Mouse (Mus musculus) splenic B cell, adult 2 months (primary cell): ENCODE measurements at regions not wholly inside any gene's neighbourhood (a gene's known extent, or its start where the extent isn't known, plus 50 kb on each side); places are given as distances from the start of the nearest gene placed in this dataset.

Experiments used
- DNase-seq: peaks from one replicate; pipeline ENCODE4 v3.0.0-alpha.2; 2011; ENCODE audit warnings: low read depth, low spot score
- H3K27me3 ChIP-seq: 2 replicates; pipeline ENCODE4 v1.6.1; 2012; ENCODE audit warnings: mild to moderate bottlenecking, low read length, moderate library complexity, mixed read lengths; ENCODE audit not compliant: control insufficient read depth, poor library complexity, insufficient read depth, severe bottlenecking
- H3K36me3 ChIP-seq: 2 replicates; pipeline ENCODE4 v1.6.1; 2012; ENCODE audit warnings: mild to moderate bottlenecking, low read length, moderate library complexity, mixed read lengths; ENCODE audit not compliant: control insufficient read depth, poor library complexity, insufficient read depth, severe bottlenecking

DNA sequence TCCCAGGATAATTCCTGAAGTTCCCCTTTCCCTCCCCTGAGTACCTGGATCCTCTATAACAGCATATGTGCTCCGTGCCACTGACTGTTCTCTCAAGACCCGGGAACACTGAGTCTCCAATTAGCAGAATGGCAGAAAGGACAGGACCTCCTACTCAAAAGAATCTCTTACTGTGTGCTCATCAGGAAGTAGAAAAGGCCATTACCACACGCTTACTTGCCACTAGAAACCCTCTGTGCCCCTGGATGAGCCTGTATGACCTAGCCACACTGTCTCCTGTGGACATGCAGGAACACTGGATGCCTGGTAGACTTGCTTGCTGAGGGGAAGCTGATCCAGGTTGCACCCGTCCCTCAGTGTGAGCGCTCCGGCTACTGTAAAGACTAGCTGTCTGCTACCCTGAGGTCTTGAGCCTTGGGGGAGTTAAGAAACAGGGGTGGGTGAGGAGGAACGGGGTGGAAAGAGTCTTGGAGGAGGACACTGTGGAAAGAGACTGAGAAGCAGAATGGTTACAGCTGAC lies 117.6 kb upstream of the Ccnd2 start:
- Histone ChIP-seq H3K27me3 (no peaks in the 10 kb centered on the region), H3K36me3 (no peaks in the 10 kb centered on the region)
- no peak for DNase-seq

DNA sequence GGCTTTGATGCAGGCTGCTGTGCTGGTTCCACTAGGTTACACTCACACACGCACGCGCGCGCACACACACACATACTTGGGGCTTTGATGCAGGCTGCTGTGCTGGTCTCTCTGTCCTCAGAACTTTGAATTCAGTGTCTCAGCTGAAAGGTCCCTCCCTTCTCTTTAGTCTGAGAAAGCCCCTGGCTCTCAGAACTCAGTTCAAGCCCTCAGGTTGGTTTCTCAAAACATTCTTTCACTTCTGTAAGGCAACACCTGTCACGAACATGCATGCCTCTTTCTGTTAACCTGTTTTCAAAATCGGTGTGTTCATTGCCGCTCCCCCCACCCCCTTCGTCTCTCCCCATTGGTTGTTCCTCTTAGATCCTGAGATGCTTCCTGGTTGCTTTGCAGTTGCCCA lies 118.8 kb upstream of the Ccnd2 start:
- Histone ChIP-seq H3K36me3 (no peaks in the 10 kb centered on the region), H3K27me3 (no peaks in the 10 kb centered on the region)
- DNase-seq: peak; percentile 23

DNA sequence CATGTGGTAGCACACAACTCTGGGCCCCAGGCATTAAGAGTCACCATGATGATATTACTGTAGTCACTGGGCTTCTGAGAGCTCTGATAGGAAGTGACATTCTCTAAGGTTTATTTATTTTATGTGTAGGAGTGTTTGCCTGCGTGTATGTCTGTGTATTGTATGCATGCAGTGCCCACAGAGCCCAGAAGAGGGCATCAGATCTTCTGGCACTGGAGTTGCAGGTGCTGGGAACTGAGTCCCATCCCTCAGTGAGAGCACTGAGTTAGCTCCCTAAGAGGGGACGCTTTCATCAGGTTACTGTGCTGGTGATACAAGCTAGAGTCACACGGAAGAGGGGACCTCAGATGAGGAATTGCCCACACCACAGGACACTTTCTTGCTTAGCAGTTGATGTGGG lies 119.4 kb upstream of the Ccnd2 start:
- Histone ChIP-seq H3K36me3 (no peaks in the 10 kb centered on the region), H3K27me3 (no peaks in the 10 kb centered on the region)
- no peak for DNase-seq

- DNase-seq: peak; percentile 76
- Histone ChIP-seq H3K27me3 (no peaks in the 10 kb centered on the region), H3K36me3 (no peaks in the 10 kb centered on the region)
Observed at GRCm38 (mm10) chr6:127272630-127273029, 120.6 kb upstream of the Ccnd2 start.

- no peaks in the 10 kb centered on the region for H3K36me3 ChIP-seq
- no peak for DNase-seq
- H3K27me3 ChIP-seq: no peaks in the 10 kb centered on the region
Observed at GRCm38 (mm10) chr6:127274732-127275429, 122.9 kb upstream of the Ccnd2 start.

DNA sequence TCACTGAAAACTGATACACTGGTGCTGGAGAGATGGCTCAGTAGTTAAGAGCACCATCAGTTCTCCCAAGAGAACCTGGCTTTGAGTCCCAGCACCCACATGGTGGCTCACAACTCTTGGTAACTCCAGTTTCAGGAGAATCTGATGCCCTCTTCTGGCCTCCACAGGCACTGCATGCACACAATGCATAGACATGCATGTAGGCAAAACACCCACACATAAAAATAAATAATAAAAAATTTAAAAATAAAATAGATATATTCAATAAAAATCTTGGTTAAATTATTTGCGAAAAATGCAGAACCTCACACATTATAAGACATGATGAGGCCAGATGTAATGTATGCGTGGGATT lies 123.4 kb upstream of the Ccnd2 start:
- DNase-seq: peak; percentile 35
- Histone ChIP-seq H3K27me3 (no peaks in the 10 kb centered on the region), H3K36me3 (no peaks in the 10 kb centered on the region)

DNA sequence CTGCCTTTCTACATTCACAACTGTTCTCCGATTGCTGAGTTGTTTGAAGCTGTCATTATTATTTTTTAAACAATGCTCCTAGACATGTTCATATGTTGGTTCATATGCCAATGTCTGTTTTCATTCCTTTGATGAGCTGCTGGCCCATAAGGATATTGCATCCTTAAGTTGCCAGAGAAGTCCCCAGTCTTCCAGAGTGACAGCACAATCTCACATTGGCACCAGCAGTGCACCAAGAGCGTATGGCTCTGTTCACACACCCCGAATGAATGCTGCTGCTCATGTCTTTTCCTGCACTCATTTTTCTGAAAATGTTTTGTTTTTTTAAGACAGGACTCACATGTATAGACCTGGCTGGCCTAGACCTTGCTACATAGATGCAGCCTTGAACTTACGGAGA lies 124.4 kb upstream of the Ccnd2 start:
- DNase-seq: no peak
- no peaks in the 10 kb centered on the region for H3K27me3 ChIP-seq
- H3K36me3 ChIP-seq: no peaks in the 10 kb centered on the region

DNA sequence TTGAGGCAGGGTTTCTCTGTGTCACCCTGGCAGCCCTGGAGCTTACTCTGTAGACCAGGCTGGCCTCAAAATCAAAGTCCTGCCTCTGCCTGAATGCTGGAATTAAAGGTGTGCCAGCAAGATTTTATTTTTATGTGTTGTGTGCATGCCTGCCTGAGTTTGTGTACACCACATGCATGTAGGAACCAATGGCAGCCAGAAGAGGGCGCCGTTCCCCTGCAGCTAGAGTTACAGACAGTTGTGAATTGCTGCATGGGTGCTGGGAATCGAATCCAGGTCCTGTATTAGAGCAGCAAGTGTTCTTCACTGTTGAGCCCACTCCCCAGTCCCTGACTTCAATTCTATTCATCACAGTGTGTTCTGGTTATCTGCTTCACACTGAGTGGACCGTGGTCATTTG lies 126.4 kb upstream of the Ccnd2 start:
- no peaks in the 10 kb centered on the region for H3K27me3 ChIP-seq
- no peaks in the 10 kb centered on the region for H3K36me3 ChIP-seq
- no peak for DNase-seq

- DNase-seq: no peak
- Histone ChIP-seq H3K27me3 (no peaks in the 10 kb centered on the region; the same call in 1 of the 2 replicates), H3K36me3 (no peaks in the 10 kb centered on the region)
Observed at GRCm38 (mm10) chr6:127284226-127284625, 132.2 kb upstream of the Ccnd2 start.

GRCm38 (mm10) chr6:127286681-127287476 lies 134.9 kb upstream of the Ccnd2 start:
- DNase-seq: no peak
- H3K27me3 ChIP-seq: no peaks in the 10 kb centered on the region; the same call in 1 of the 2 replicates

GRCm38 (mm10) chr6:127288946-127289345 lies 137.0 kb upstream of the Ccnd2 start:
- DNase-seq: peak; percentile 56
- Histone ChIP-seq H3K36me3 (no peaks in the 10 kb centered on the region), H3K27me3 (no peaks in the 10 kb centered on the region; the same call in 1 of the 2 replicates)

More at GRCm38 (mm10) chr6:127286681-127287476, 134.9 kb upstream of the Ccnd2 start:
- H3K36me3 ChIP-seq: no peaks in the 10 kb centered on the region

GRCm38 (mm10) chr6:127291937-127292336 lies 139.9 kb upstream of the Ccnd2 start:
- no peaks in the 10 kb centered on the region for H3K36me3 ChIP-seq
- no peak for DNase-seq
- H3K27me3 ChIP-seq: no peaks in the 10 kb centered on the region; the same call in 1 of the 2 replicates

DNA sequence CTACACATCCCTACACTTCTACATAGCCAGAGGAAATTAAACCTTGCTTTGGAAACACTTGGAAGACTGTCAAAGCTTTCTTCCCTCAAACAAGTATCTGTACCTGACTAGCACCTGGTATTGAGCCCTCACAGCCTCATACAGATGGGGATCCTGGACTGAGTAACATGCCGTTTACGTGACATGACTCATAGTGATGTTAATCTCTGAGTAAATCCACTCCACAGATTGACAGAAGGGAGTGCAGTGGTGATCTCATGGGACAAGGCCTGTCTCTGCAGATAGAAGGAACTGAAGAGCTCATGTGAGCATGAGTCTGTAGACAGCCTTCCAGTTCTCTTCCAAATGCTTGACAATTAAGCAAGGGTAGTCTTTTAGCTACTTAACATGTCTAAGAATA lies 141.8 kb upstream of the Ccnd2 start:
- Histone ChIP-seq H3K36me3 (no peaks in the 10 kb centered on the region), H3K27me3 (no peaks in the 10 kb centered on the region)
- DNase-seq: no peak

DNA sequence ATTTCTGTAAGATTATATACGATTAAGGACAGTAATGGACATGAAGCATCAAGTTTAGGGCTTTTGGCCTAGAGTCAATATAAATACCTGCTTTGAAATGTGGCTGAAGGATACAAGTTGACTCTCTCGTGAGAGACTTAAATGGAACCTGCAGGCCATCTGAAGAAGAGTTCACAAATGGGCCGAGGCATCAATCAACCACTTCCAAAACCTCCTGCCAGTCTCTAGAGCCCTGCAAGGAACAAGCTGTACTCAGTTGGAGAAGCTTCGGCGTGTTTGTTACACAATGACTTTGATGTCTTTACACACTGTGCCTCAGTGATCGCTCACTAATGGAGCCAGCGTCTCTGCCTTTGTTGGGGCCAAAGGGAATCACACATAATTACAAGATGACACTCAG lies 146.1 kb upstream of the Ccnd2 start:
- no peak for DNase-seq
- no peaks in the 10 kb centered on the region for H3K27me3 ChIP-seq
- no peaks in the 10 kb centered on the region for H3K36me3 ChIP-seq
